Mouse (Mus musculus): ENCODE measurements at regions not wholly inside any gene's neighbourhood (a gene's known extent, or its start where the extent isn't known, plus 50 kb on each side); places are given as distances from the start of the nearest gene placed in this dataset.

DNA sequence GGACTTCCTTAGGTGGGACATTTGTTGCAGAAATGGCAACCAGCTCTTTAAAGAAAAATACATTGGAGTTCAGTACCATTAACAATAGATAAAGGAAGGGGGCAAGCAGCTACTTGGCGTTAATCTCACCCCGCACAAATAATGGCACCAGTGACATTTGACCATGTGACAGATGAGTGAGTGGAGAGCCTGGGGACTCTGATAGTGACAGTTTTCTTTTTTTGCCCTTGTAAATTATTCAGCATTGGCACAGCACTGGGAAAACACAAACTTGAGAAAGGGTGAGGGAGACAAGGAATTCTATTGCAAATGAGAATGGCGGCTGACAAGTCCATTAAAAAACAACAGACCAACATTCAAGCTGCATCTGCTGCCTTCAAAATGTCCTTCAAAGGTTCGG is 603.3 kb upstream of the Fam92a start:
- TF ChIP-seq CTCF (IDR thresholded peaks at IDR 0.05; ENCODE audit: low read depth, low read length) (no peak), POLR2A (IDR thresholded peaks at IDR 0.05; ENCODE audit: insufficient read depth, low read length) (no peak)

All from ES-Bruce4 (cell line).